ENCODE assay signal across 13 mouse cellular contexts in genomic region chr17:66412155-66412970, GRCm38 (mm10). TPM values are rescaled to one million over a fixed set of nuclear protein-coding genes. Genes with fewer than 3 reads are reported as not detected.
A peak's percentile ranks its signal among the peaks of the same experiment; 100 is the strongest.
DNase-seq lines count a peak whose midpoint lies in the region; ATAC-seq lines count a peak whose summit lies in the region.
"Had no signal": no experiment of that assay in that cellular context is flagged by ENCODE, and none has a peak within 500 bp of the region (broad histone marks: within the 10 kb centered on the region; RNA-seq: fewer than 3 reads in every experiment).

No protein-coding gene starts in this region.

- H3K4me3 ChIP-seq in forebrain, embryonic 12.5 days (replicated peaks) = no peak overlapping the region
- H3K4me3 ChIP-seq: embryonic facial prominence, embryonic 15.5 days; heart, embryonic 13.5 days; stomach, embryonic 15.5 days had no signal

- peak; percentile 68 for ATAC-seq in forebrain, embryonic 12.5 days (ENCODE audit: low FRiP score)
- ATAC-seq in activated CD4-positive, CD25-positive, alpha-beta regulatory T cell, adult 4 months = no peak

- H3K9me3 ChIP-seq in forebrain, embryonic 12.5 days = no peaks in the 10 kb centered on the region
- H3K9me3 ChIP-seq: embryonic facial prominence, embryonic 15.5 days; heart, embryonic 13.5 days; stomach, embryonic 15.5 days had no signal

- H3K27me3 ChIP-seq in forebrain, embryonic 12.5 days = peaks cover 7% of the 10 kb centered on the region; the same call in 1 of the 2 replicates
- H3K27me3 ChIP-seq: embryonic facial prominence, embryonic 15.5 days; heart, embryonic 13.5 days; stomach, embryonic 15.5 days had no signal

- no peak overlapping the region for H3K9ac ChIP-seq in forebrain, embryonic 12.5 days
- H3K9ac ChIP-seq: embryonic facial prominence, embryonic 15.5 days; heart, embryonic 13.5 days; stomach, embryonic 15.5 days had no signal

- peaks cover 8% of the 10 kb centered on the region; the same call in 1 of the 2 replicates for H3K36me3 ChIP-seq in forebrain, embryonic 12.5 days (replicated peaks)
- H3K36me3 ChIP-seq: embryonic facial prominence, embryonic 15.5 days; heart, embryonic 13.5 days; stomach, embryonic 15.5 days had no signal

- H3K4me1 ChIP-seq in forebrain, embryonic 12.5 days = peaks cover 45% of the 10 kb centered on the region

- H3K27ac ChIP-seq in forebrain, embryonic 12.5 days = peak overlapping the region; percentile 62
- H3K27ac ChIP-seq: embryonic facial prominence, embryonic 15.5 days; heart, embryonic 13.5 days; macrophage; stomach, embryonic 15.5 days had no signal

- 14% methylated on average over 12 of the region's 12 CpGs for WGBS in forebrain, embryonic 12.5 days

- peak; percentile 18 to 46 for DNase-seq in kidney, postnatal 4 days
- DNase-seq in kidney, adult 18-20 months = no peak
- DNase-seq in mesoderm, embryonic 11.5 days (ENCODE audit: low read depth, low spot score) = peak; percentile 73
- peak; percentile 68 for DNase-seq in retina, postnatal 1 day
- DNase-seq in testis, postnatal 10 days (ENCODE audit: low spot score) = no peak
- no peak for DNase-seq in ovary, adult 18-20 months (ENCODE audit: low spot score)
- DNase-seq: liver had no signal

- peak overlapping the region; percentile 10; the same call in 1 of the 2 replicates for H3K4me2 ChIP-seq in forebrain, embryonic 12.5 days
- H3K4me2 ChIP-seq: embryonic facial prominence, embryonic 15.5 days; heart, embryonic 13.5 days; stomach, embryonic 15.5 days had no signal

RNA-seq across cellular contexts. Expression of gene Mtcl1, which starts 37.2 kb away (rescaled TPM):
- 43.0 and 49.3 TPM in 2 replicates for polyA plus RNA-seq in forebrain, embryonic 12.5 days (2016; fragmentation: Nextera tagmentation; extraction: Ambion mirVana)
- not detected for polyA plus RNA-seq in activated CD4-positive, CD25-positive, alpha-beta regulatory T cell, adult 4 months (2017; shearing (Covaris generic))
- polyA plus RNA-seq: macrophage had no signal

Comparison
In these comparisons a context has a peak if more than half of its experiments do, and no peak if none do; other contexts are left out.
1. DNase-seq: peak in kidney, postnatal 4 days (2 of 2), mesoderm, embryonic 11.5 days (single experiment) and retina, postnatal 1 day (single experiment); none in kidney, adult 18-20 months (single experiment), testis, postnatal 10 days (single experiment) and ovary, adult 18-20 months (single experiment).
2. RNA of gene Mtcl1, which starts 37.2 kb away (polyA plus RNA-seq): 43.0 to 49.3 TPM in forebrain, embryonic 12.5 days; not detected in activated CD4-positive, CD25-positive, alpha-beta regulatory T cell, adult 4 months; every median in the first group is over 10 times any median in the second.